Mouse (Mus musculus): ENCODE measurements at regions not wholly inside any gene's neighbourhood (a gene's known extent, or its start where the extent isn't known, plus 50 kb on each side); places are given as distances from the start of the nearest gene placed in this dataset.

GRCm38 (mm10) chr2:47879071-47879470, 934.8 kb upstream of the Acvr2a start:
- Histone ChIP-seq H3K9me3 (no peaks in the 10 kb centered on the region), H3K36me3 (replicated peaks) (no peaks in the 10 kb centered on the region), H3K4me1 (no peaks in the 10 kb centered on the region), H3K4me3 (no peak overlapping the region), H3K27me3 (ENCODE audit: poor library complexity, severe bottlenecking) (no peaks in the 10 kb centered on the region), H3K27ac (no peak overlapping the region)
- WGBS = 92% methylated on average over 2 of the region's 2 CpGs
- DNase-seq (ENCODE audit: extremely low spot score, low spot score) = no peak

GRCm38 (mm10) chr2:47879796-47880195, 934.1 kb upstream of the Acvr2a start:
- Histone ChIP-seq H3K9me3 (no peaks in the 10 kb centered on the region), H3K4me1 (no peaks in the 10 kb centered on the region), H3K27ac (no peak overlapping the region), H3K36me3 (replicated peaks) (no peaks in the 10 kb centered on the region), H3K27me3 (ENCODE audit: poor library complexity, severe bottlenecking) (no peaks in the 10 kb centered on the region), H3K4me3 (no peak overlapping the region)
- 98% methylated on average over 1 of the region's 1 CpGs for WGBS
- DNase-seq (ENCODE audit: extremely low spot score, low spot score) = no peak

GRCm38 (mm10) chr2:47888166-47888565, 925.7 kb upstream of the Acvr2a start:
- H3K27ac ChIP-seq = no peak overlapping the region
- H3K4me3 ChIP-seq = no peak overlapping the region
- H3K9me3 ChIP-seq = no peaks in the 10 kb centered on the region
- DNase-seq (ENCODE audit: extremely low spot score, low spot score) = no peak
- WGBS = 78% methylated on average over 1 of the region's 1 CpGs
- no peaks in the 10 kb centered on the region for H3K4me1 ChIP-seq
- H3K36me3 ChIP-seq (replicated peaks) = no peaks in the 10 kb centered on the region
- no peaks in the 10 kb centered on the region for H3K27me3 ChIP-seq (ENCODE audit: poor library complexity, severe bottlenecking)

GRCm38 (mm10) chr2:47891366-47891765, 922.5 kb upstream of the Acvr2a start:
- Histone ChIP-seq H3K36me3 (replicated peaks) (no peaks in the 10 kb centered on the region), H3K4me3 (no peak overlapping the region), H3K27ac (no peak overlapping the region), H3K27me3 (ENCODE audit: poor library complexity, severe bottlenecking) (no peaks in the 10 kb centered on the region), H3K4me1 (no peaks in the 10 kb centered on the region), H3K9me3 (no peaks in the 10 kb centered on the region)
- WGBS = 71% methylated on average over 1 of the region's 1 CpGs
- DNase-seq (ENCODE audit: extremely low spot score, low spot score) = no peak

GRCm38 (mm10) chr2:47892879-47893278, 921.0 kb upstream of the Acvr2a start:
- WGBS = 80% methylated on average over 2 of the region's 2 CpGs

GRCm38 (mm10) chr2:47894806-47895205, 919.1 kb upstream of the Acvr2a start:
- Histone ChIP-seq H3K36me3 (replicated peaks) (no peaks in the 10 kb centered on the region), H3K4me3 (no peak overlapping the region), H3K9me3 (no peaks in the 10 kb centered on the region), H3K4me1 (no peaks in the 10 kb centered on the region), H3K27ac (no peak overlapping the region), H3K27me3 (ENCODE audit: poor library complexity, severe bottlenecking) (no peaks in the 10 kb centered on the region)
- no peak for DNase-seq (ENCODE audit: extremely low spot score, low spot score)

More at GRCm38 (mm10) chr2:47892879-47893278, 921.0 kb upstream of the Acvr2a start:
- no peaks in the 10 kb centered on the region for H3K4me1 ChIP-seq
- H3K9me3 ChIP-seq = no peaks in the 10 kb centered on the region
- H3K36me3 ChIP-seq (replicated peaks) = no peaks in the 10 kb centered on the region
- H3K27me3 ChIP-seq (ENCODE audit: poor library complexity, severe bottlenecking) = no peaks in the 10 kb centered on the region
- DNase-seq (ENCODE audit: extremely low spot score, low spot score) = no peak
- H3K4me3 ChIP-seq = no peak overlapping the region
- H3K27ac ChIP-seq = no peak overlapping the region

GRCm38 (mm10) chr2:47914270-47914669, 899.6 kb upstream of the Acvr2a start:
- H3K4me1 ChIP-seq = no peaks in the 10 kb centered on the region
- no peaks in the 10 kb centered on the region for H3K9me3 ChIP-seq
- no peak overlapping the region for H3K27ac ChIP-seq
- WGBS = 89% methylated on average over 1 of the region's 1 CpGs
- H3K4me3 ChIP-seq = no peak overlapping the region
- no peaks in the 10 kb centered on the region for H3K36me3 ChIP-seq (replicated peaks)
- no peaks in the 10 kb centered on the region for H3K27me3 ChIP-seq (ENCODE audit: poor library complexity, severe bottlenecking)
- no peak for DNase-seq (ENCODE audit: extremely low spot score, low spot score)

GRCm38 (mm10) chr2:47914986-47915485, 898.9 kb upstream of the Acvr2a start:
- 78% methylated on average over 4 of the region's 4 CpGs for WGBS
- H3K9me3 ChIP-seq = no peaks in the 10 kb centered on the region
- H3K36me3 ChIP-seq (replicated peaks) = no peaks in the 10 kb centered on the region
- H3K4me3 ChIP-seq = no peak overlapping the region
- H3K4me1 ChIP-seq = no peaks in the 10 kb centered on the region
- no peak for DNase-seq (ENCODE audit: extremely low spot score, low spot score)
- no peak overlapping the region for H3K27ac ChIP-seq
- no peaks in the 10 kb centered on the region for H3K27me3 ChIP-seq (ENCODE audit: poor library complexity, severe bottlenecking)

- H3K9me3 ChIP-seq = no peaks in the 10 kb centered on the region
- no peaks in the 10 kb centered on the region for H3K27me3 ChIP-seq (ENCODE audit: poor library complexity, severe bottlenecking)
- H3K4me3 ChIP-seq = no peak overlapping the region
- DNase-seq (ENCODE audit: extremely low spot score, low spot score) = no peak
- no peak overlapping the region for H3K27ac ChIP-seq
- no peaks in the 10 kb centered on the region for H3K4me1 ChIP-seq
- no peaks in the 10 kb centered on the region for H3K36me3 ChIP-seq (replicated peaks)
These were observed 890.9 kb upstream of the Acvr2a start for GRCm38 (mm10) chr2:47922965-47923364.

GRCm38 (mm10) chr2:47926620-47927019, 887.3 kb upstream of the Acvr2a start:
- Histone ChIP-seq H3K9me3 (no peaks in the 10 kb centered on the region), H3K4me3 (no peak overlapping the region), H3K27me3 (ENCODE audit: poor library complexity, severe bottlenecking) (no peaks in the 10 kb centered on the region), H3K4me1 (no peaks in the 10 kb centered on the region), H3K36me3 (replicated peaks) (no peaks in the 10 kb centered on the region), H3K27ac (no peak overlapping the region)
- DNase-seq (ENCODE audit: extremely low spot score, low spot score) = no peak

- no peak overlapping the region for H3K4me3 ChIP-seq
- no peaks in the 10 kb centered on the region for H3K27me3 ChIP-seq (ENCODE audit: poor library complexity, severe bottlenecking)
- H3K4me1 ChIP-seq = no peaks in the 10 kb centered on the region
- no peak overlapping the region for H3K27ac ChIP-seq
- H3K9me3 ChIP-seq = no peaks in the 10 kb centered on the region
- DNase-seq (ENCODE audit: extremely low spot score, low spot score) = no peak
- no peaks in the 10 kb centered on the region for H3K36me3 ChIP-seq (replicated peaks)
These were observed 868.8 kb upstream of the Acvr2a start for GRCm38 (mm10) chr2:47945061-47945460.

- Histone ChIP-seq H3K4me3 (no peak overlapping the region), H3K27ac (no peak overlapping the region), H3K9me3 (no peaks in the 10 kb centered on the region), H3K27me3 (ENCODE audit: poor library complexity, severe bottlenecking) (no peaks in the 10 kb centered on the region), H3K4me1 (no peaks in the 10 kb centered on the region), H3K36me3 (replicated peaks) (no peaks in the 10 kb centered on the region)
- 79% methylated on average over 1 of the region's 1 CpGs for WGBS
- no peak for DNase-seq (ENCODE audit: extremely low spot score, low spot score)
These were observed 822.8 kb upstream of the Acvr2a start for GRCm38 (mm10) chr2:47991132-47991531.

GRCm38 (mm10) chr2:47994185-47994584, 819.7 kb upstream of the Acvr2a start:
- DNase-seq (ENCODE audit: extremely low spot score, low spot score) = no peak
- Histone ChIP-seq H3K27ac (no peak overlapping the region), H3K4me3 (no peak overlapping the region), H3K36me3 (replicated peaks) (no peaks in the 10 kb centered on the region), H3K27me3 (ENCODE audit: poor library complexity, severe bottlenecking) (no peaks in the 10 kb centered on the region), H3K9me3 (no peaks in the 10 kb centered on the region), H3K4me1 (no peaks in the 10 kb centered on the region)
- 87% methylated on average over 5 of the region's 5 CpGs for WGBS

- no peak overlapping the region for H3K4me3 ChIP-seq
- H3K27me3 ChIP-seq (ENCODE audit: poor library complexity, severe bottlenecking) = no peaks in the 10 kb centered on the region
- no peaks in the 10 kb centered on the region for H3K4me1 ChIP-seq
- H3K9me3 ChIP-seq = no peaks in the 10 kb centered on the region
- 95% methylated on average over 6 of the region's 6 CpGs for WGBS
- DNase-seq (ENCODE audit: extremely low spot score, low spot score) = no peak
- H3K27ac ChIP-seq = no peak overlapping the region
- no peaks in the 10 kb centered on the region for H3K36me3 ChIP-seq (replicated peaks)
These were observed 812.7 kb upstream of the Acvr2a start for GRCm38 (mm10) chr2:48001230-48001629.

Measured in forebrain, embryonic 10.5 days (tissue).